Mouse (Mus musculus) common myeloid progenitor, adult 5-6 weeks (primary cell): ENCODE measurements around the gene Rab3a. TPM values are rescaled to one million over a fixed set of nuclear protein-coding genes. Genes with fewer than 3 reads are reported as not detected.

Experiments used
- ATAC-seq: replicated peaks from 2 replicates; pipeline ENCODE4 v1.8.0; 2016; ENCODE audit warnings: low read depth, mild to moderate bottlenecking, moderate TSS enrichment, inconsistent platforms; ENCODE audit not compliant: poor library complexity, severe bottlenecking
- total RNA-seq: library from RNA; stranded (forward); fragments of 200-1000, 187-1606 nt; gene quantifications from 2 replicates; pipeline ENCODE4 v1.2.3, GENCODE M21; 2017

Rab3a gene
- total RNA-seq, 1 experiment from 2014 or later, result 1.5 TPM

DNA sequence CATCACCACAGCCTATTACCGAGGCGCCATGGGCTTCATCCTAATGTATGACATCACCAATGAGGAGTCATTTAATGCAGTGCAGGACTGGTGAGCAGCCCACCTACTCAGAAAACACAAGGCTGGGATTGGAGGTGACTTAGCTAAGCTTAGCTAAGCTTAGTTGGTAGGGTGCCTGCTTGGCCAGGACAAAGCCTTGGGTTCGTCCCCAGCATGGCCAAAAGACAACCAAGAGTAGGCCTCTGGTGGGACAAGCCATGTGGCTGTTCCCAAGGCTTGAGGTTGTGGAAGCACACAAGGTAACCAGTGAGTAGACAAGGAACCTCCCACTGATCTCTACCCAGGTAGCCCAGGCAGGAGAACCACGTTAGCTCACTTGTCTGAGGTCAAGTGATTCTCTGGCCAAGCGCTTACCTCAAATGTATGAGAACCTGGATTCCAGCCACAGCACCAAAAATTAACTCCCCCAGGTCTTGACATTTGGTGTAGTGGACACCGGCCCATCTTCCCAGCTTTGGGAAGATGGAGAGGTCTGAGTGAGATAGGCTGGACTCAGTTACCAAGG, 2.1 kb downstream of the Rab3a start:
- ATAC-seq, result no peak

DNA sequence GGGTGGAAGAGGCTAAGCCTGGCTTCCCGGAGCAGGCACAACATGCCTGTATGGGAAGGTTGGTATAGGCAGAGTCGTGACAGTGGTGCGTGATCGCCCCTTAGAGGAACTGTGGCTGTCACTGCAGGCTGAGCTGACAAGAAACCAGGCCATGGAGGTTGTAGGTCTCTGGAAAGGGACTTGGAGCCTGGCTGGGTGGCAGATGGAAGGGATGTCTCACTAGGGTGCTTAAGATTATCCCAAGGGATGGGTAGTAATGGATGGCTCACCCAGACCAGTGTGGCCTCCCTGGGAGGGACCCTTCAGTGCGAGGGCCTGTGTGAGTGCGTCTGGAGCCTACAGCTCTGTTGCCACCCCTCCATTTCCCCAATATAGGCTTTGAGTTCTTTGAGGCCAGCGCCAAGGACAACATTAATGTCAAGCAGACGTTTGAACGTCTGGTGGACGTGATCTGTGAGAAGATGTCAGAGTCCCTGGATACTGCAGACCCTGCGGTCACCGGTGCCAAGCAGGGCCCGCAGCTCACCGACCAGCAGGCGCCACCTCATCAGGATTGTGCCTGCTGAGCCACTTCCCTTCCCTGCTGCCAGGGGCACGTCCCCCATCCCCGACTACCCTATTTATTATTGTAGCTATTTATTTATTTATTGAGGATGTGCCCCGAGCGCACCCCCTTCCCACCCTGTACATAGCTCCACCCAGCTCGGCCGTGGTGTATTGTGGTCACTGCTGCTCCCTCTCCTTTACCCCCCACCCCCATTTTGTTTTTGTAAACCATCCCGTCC, 3.2 kb downstream of the Rab3a start:
- no peak for ATAC-seq

DNA sequence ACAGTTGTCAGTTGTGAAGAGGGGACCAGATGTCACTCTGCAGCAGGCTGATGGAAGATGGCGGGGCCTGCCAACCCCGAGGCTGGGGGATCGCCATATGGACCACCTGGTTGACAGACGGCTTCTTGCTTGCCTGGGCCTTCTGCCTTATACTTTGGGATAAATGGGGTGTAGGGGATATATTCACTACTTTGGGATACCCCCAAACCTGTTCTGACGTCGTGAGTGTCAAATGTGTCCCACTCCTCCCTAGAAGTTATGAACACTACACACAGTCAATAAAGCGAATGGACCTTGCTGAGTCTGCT, 3.8 kb downstream of the Rab3a start:
- no peak for ATAC-seq

DNA sequence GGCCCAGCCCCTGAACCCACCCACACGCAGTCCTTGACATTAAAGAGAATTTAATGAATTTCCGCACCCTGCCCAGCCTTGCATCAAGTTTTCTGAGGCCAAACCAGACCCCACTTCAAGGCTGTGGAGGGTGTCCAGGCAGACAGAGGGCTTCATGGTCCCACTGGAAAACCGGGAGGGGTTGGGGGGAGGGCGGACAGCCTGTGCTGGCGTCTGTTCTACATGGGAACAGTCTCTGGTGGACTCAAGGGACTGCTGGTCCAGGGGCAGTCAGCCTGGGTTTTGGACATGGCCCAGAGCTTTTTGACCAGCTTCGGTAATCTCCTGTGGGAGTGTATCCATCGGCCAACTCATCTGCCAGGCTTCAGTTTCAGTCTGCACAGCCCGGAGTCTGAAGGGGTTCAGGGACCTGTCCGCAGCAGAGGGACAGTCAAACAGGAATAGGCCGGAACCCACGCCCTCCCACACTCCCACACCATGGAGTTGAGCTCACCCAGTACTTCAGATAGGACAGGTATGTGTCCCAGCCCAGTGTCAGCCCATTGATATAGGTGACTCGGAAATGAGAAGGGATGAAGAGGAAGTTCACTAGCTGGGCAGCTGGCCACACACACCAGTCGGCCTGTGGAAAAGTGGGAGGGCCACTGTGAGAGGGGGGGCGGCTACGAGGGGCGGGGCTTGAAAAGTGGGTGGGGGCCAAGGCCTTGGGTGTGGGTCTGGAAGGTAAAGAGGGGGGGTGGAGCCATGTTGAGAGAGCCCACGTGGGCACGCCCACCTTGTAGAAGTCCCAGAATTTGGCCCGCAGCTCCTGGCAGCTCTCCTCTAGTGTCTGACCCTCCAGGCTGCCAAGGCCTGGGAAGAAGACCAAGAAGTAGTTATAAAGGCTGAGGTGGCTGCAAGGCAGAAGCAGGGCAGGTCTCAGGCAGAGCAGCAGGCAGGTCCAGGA, 4.4 kb downstream of the Rab3a start:
- no peak for ATAC-seq

DNA sequence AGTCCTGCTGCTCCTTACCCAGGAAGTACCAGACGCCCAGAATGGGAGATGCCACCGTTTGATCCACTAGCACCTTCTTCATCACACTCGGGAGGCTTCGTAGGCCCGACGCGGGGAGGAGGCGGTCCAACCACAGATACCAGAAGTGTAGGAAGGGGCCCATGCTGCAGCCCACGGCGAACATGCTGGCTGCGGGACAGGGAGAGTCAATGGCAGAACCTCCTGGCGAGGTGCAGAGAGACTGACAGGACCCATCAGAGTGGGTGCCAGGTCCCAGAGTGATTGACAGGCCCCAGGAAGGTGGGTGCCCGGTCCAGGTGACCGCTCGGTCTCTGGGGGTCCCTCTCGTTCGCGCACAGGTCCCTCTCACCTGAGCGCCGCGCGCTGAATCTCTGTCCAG, 5.9 kb downstream of the Rab3a start:
- ATAC-seq, result no peak

DNA sequence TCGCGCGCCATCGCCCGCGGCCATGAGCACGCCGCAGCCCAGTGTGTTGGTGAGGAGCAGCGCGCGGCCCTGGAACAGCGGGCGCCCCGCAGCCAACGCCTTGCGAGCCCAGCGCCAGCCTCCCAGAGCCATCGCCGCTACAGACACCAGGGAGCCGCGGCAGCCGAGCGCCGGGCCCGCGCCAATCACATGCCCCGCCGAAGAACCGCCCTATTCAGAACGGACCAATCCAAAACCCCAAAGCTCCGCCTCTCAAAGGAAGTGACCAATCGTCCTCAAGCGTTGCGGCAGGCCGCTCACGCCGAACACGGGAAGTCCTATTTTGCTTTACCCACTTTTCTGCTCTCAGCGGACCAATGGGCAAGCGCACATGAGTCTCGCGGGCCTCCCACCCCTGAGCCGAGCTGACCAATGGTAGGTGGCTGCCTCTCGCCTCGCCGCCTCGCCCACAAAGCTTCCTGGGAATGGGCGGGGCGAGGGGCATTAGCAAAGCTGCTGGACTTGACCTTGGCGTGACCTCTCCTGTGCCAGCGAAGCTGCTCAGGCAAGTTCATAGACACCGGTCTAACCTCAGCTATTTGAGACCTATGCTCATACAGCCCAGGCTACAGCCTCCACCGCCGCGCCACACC, 6.4 kb downstream of the Rab3a start, which contains the start of gene Mpv17l2:
TSS of gene Mpv17l2 (minus strand) at position 172 of the 632 bp plus-strand sequence.
- ATAC-seq, result peak; percentile 88

DNA sequence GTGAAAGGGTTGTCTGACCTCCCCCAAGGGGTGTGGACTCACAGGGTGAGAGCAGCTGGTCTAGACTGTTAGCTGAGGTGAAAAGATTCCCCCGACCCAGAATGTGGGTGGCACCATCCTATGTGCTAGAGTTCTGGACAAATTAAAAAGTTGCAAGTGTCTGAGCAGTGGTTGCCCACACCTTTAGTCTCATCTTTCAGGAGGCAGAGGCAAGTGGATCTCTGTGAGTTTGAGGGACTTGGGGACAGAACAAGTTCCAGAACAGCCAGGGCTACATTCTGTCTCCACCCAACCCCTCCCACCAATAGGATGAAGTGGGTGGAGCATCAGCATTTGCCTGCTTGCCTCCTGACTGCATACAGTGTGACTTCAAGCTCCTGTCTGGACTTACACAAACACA, 7.6 kb downstream of the Rab3a start:
- no peak for ATAC-seq

DNA sequence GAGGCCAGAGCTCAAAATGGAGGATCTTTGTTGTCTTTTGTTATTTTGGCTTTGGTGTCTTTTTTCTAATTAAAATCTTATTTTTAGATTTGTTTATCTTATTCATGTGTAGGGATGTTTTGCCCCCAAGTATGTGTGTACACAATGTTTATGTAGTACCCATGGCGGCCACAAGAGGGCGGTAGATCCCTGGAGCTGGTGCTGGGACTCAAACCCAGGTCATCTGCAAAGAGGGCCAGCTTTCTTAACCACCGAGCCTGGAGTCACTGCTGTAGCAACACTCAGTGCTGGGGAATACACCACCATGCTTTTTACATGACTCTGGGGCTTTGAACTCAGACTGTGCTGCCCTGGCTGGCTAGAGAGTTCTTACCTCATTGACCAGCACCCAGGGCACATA, 8.9 kb downstream of the Rab3a start:
- ATAC-seq, result no peak

DNA sequence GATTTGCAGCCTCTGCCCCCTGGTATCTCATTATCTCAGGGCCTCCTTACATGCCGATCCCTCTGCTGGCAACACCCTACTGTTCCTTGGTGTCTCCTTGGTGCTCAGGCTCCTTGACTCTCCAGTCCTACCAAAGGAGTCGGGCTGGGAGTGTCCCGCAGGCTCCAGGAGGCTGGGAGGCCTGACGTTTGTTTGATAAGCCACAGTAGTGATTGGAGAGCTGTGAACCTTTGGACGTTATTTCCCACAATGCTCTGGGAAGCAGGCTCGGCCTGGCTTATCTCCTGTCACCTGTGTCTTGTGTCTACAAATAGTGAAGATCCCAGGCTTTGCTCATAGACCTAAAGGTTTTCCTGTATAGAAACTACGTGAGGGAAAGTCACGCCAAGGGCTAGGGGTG, 9.5 kb downstream of the Rab3a start:
- no peak for ATAC-seq

DNA sequence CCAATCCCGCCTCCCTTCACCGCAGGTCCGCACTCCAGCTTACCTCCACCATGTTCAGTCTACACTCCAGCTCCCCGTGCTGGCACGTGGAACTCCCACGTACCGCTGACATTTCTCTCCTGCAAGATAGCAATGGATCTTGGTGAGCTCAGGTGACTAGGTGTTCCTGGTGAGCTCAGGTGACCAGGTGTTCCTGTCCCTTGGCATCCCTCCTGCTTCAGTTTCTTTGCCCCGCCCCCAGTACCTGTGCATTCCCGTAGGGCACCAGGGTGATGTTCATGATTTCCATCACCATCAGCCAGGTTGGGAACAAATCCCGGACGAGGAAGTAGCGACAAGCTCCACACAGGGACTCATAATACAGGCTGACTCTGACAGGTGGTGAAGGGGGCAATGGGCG, 10.2 kb downstream of the Rab3a start:
- ATAC-seq, result no peak

DNA sequence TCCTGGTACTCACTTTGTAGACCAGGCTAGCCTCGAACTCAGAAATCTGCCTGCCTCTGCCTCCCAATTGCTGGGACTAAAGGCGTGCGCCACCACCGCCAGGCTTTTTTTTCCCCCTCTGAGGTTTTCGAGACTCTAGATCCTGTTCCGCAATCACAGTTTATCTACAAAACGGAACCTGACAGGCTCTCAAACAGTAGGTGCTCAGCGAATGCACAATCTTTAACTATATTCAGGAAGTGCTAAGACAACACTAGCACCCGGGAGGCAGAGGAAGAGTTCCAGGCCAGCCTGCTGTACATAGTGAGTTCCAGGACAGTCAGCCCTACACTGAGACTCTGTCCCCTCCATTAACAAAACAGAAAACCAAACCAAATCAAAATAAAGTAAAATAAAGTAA, 10.8 kb downstream of the Rab3a start:
- ATAC-seq, result no peak

DNA sequence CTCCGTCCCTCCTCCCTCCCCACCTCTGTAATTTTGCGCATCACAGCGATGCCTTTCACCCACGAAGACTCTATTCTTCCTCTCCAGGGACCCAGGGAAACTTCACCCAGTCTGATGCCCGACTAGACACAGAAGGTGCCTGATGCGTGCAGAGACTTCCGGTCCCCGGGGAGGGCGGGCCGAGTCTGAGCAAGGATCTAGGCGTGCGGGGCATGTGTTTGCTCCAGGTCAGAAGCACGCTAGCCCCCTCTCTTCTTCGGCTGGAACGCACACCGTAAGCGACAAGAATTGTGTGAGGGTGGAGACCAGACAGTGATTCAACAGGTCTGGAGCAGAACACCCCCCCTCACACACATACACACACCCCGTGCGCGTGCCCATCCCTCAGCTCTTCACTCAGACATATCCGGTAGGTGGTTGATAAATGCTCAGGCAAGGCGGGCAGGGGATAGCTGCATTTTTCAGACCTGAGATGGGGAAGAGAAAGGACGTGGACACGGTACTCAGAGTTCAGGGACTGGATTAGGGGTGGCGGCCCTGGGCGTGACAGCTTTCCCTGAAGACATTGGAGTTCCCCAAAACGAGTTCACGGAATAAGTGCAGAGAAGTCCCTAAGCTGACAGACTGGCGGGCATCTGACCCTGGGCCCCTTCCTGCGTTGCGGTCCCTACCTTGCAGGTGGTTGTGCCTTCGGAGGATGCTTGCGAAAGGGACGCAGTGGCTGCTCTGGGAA, 11.5 kb downstream of the Rab3a start:
- ATAC-seq, result 0 out of 2 replicates have a peak, but pooled peaks have one; percentile 6

DNA sequence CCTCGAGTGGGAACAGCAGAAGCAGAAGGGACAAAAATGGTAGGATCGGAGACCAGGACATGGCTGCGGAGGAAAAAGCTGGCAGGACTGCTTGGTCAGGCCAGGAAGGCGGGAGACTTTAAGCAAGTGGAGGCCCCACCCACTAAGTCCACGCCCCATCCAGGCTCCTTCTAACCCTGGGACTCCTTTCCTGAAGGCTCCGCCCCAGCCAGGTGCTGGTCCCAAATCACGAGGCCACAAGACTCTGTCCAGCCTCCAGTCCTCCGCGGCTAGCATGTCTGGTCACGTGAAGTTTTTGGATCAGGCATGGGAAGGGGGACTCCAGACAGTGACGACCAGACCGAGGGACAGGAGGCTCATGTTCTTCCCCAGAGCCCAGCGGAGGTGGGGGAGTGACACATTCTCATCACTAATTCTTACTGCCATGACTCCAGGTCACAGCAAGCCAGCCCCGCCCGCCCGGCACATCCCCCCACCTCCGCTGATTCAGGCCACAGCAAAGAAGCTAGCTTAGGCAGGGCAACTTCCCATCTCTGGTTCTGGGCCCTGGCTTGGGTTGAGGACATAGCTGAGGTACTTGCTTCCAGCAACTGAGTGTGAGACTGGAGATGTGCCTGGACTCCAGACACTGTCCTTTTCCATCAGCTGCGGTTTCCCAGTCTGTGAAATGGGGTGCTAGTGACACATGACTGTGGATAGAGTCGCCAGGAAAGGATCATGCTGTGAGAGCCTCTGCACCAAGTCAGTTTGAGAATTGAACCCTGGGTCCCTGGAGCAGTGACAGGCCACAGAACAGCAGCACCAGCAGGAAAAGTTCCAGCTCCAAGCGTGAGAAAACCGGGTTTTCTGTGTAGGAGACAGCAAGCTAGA, 12.3 kb downstream of the Rab3a start:
- ATAC-seq, result peak; percentile 19; the same call in 1 of the 2 replicates

DNA sequence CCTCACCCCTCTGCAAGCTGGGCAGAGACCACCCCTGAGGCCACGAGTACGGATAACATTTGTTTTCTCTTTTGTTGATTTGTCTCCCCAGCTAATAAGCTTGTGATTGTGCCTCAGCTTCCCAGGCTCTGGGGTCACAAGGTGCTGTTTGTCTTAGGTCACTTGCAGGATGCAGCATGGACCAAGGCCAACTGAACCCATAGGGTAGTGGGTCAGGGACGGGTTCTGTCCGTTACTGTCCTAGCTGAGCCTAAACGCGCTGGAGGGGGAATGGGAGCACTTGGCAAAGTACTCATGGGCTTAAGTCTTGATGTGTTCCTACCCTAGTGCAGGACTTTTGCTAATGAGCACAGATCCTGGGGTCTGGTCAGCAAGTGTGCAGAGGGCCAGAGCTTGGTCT, 13.0 kb downstream of the Rab3a start:
- ATAC-seq, result no peak

DNA sequence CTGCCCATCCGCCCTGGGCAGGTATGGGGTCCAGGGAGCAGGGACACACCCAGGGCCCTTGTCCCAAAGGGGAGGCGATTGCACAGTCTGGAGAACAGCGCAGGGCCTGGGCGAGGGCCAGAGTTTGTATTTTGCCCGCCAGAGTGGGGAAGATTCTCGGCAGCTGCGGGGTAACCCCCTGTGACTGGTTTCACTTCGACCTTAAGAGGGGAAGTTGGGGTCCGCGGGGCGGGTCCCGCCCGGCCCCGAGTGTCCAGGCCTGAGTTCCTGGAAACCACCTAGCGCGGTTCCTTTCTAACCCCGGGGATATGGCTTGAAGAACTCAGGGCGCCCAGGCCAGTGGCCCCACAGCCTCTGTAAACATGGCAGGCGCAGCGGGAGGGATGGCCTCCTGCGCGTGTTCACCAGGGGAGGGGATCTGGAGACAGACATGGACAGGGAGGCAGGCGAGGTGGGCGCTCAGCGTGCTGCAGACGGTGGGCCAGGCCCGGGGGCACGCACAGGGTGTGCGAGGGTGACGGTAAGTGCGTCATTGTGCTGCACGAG, 13.8 kb downstream of the Rab3a start:
- ATAC-seq, result no peak

DNA sequence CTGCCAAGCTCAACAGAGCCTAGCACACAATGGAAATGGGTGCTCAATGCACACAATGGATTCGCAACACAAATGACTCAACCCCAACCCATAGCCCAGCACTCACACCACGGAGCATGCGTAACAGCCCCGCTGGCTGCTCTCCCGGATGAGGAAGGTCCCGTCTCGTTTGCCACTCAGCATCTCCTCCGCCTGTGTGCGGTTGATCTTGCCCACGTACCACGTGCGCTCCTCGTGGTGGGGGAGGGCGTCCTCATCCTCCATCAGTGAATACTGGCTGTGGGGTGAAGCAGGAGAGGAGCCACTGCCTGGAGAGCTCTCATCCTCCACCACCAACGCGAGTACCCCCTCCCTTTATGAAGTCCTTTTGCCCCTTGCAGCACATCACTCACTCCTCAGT, 14.5 kb downstream of the Rab3a start:
- no peak for ATAC-seq

DNA sequence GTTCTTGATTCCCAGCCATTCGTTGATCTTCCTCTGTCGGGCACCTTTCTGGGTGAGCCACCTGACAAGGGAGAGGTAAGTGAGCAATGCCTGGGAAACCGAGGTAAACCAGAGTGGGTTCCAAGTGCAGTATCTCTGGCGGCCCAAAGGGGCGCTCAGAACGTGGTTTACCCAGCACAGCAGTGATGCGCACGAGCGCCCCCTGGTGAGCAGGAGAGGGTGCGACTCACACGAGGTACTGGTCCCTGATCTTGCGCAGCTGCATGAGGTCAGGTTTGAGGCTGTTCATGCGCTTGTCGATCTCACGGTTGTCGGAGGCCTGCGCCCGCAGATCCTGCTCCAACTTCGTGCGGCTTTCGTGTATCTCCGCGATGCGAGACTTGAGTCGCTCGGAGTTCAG, 14.9 kb downstream of the Rab3a start:
- peak; percentile 82 for ATAC-seq

DNA sequence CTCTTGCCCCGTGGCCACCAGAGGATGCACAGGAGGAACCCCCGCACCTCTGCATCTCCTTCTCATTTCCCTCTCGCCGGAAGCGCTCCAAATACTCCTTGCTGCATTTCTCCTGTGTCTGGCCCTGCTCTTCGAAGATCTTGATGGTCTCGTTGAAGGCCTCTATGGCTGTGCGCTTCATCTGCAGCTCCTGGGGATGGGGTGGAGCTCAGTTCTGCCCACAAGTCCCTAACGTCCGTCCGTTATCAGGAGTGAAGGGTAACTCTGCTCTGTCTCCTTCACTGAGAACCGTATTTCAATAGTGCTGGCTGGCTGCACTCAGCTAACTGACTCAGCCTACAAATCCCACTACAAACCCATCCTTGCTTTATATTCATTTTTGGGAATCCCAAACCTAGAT, 15.4 kb downstream of the Rab3a start:
- ATAC-seq, result no peak

DNA sequence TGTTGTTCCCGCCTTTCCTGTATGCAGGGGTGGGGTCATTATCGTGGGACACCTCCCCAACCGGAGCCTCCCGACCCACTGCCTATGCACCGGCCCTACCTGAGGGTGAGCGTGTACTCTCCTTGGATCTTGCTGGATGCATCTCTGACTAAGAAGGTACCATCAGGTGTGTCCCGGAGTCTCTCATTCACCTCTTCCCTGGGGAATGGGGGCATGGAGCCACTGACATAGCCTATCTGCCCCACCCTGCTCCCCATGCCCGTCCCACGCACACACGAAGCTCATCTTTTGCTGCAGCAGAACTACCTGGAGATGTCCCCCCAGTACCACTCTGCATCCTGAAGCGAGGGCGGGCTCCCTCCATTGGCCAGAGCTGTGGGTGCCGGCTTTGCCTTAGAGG, 16.3 kb downstream of the Rab3a start:
- no peak for ATAC-seq
